Mouse (Mus musculus): ENCODE measurements around the gene Tanc2.

DNA sequence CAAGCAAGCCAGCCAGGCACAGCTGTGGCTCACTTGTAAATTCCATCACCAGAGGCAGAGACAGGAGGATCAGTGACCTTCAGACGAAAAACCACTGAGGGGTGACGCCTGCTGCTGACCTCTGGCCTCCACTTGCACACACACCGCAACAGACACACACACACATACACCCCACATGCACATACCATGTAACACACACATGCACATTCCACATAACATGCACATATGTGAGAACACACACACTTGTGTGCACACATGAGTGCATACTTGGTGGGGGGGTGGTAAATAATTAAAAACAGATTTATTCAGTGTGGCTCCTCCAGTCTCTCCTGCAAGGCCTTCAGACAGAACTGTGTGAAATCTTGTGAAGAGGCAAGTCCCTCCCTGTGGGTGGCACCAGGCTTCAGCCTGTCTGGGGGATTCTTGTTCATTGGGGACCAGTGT lies 361.8 kb downstream of the Tanc2 start:
- TF ChIP-seq CTCF (IDR thresholded peaks at IDR 0.05) = no peak
- TF ChIP-seq EP300 (IDR thresholded peaks at IDR 0.05) = no peak

Measured in lung, postnatal 0 days (tissue).